Mouse (Mus musculus) kidney, adult 2 months (tissue): ENCODE data around the gene Rarb. TPM values are rescaled to one million over a fixed set of nuclear protein-coding genes. Genes with fewer than 3 reads are reported as not detected.
"Not testable (repeated sequence)": the region's sequence is repeated elsewhere in the genome, so short reads cannot be mapped to it uniquely, and the experiment has no call there.

ENCODE experiments used
- DNase-seq: peaks from one replicate; pipeline ENCODE4 v3.0.0; 2021
- H3K27ac ChIP-seq: fragments of 200-500 bp; 2 replicates; pipeline ENCODE4 v1.5.1; 2012; ENCODE audit warnings: low read depth, low read length, control low read depth, inconsistent platforms; ENCODE audit not compliant: insufficient read depth
- H3K27me3 ChIP-seq: fragments of 200-500 bp; replicated peaks from 2 replicates; pipeline ENCODE4 v1.6.1; 2012; ENCODE audit warnings: mild to moderate bottlenecking, moderate library complexity, low read length, inconsistent platforms; ENCODE audit not compliant: control insufficient read depth, insufficient read depth
- H3K36me3 ChIP-seq: fragments of 200-500 bp; 2 replicates; pipeline ENCODE4 v1.6.1; 2012; ENCODE audit warnings: mild to moderate bottlenecking, moderate library complexity, low read length, inconsistent platforms; ENCODE audit not compliant: control insufficient read depth, insufficient read depth
- H3K4me1 ChIP-seq: fragments of 200-500 bp; 2 replicates; pipeline ENCODE4 v1.6.1; 2011; ENCODE audit warnings: low read length; ENCODE audit not compliant: control insufficient read depth, insufficient read depth
- H3K4me3 ChIP-seq: fragments of 200-500 bp; 2 replicates; pipeline ENCODE4 v1.5.1; 2011; ENCODE audit warnings: mild to moderate bottlenecking, low read depth, low read length, control low read depth; ENCODE audit not compliant: insufficient read depth
- CTCF ChIP-seq: fragments of 200-500 bp; conservative IDR thresholded peaks from 2 replicates; pipeline ENCODE4 v1.5.1; 2011; ENCODE audit warnings: low read depth, mild to moderate bottlenecking, control low read depth, low read length, moderate library complexity, mixed read lengths; ENCODE audit not compliant: insufficient read depth, insufficient read length
- POLR2A ChIP-seq: fragments of 200-500 bp; IDR thresholded peaks from one replicate; pipeline ENCODE4 v1.6.1; 2011; ENCODE audit warnings: low read depth, low read length, control low read depth
- WGBS: fragments of 180-500 bp; shearing (Covaris S2); methylation state at CpG from one replicate; pipeline ENCODE4 v1.1.7; 2018; 5-methylcytosine and 5-hydroxymethylcytosine counted together
- polyA plus RNA-seq: library from polyadenylated mRNA; depleted of rRNA; stranded (reverse); fragments of >200 nt; gene quantifications from 2 replicates; pipeline ENCODE4 v1.2.3, GENCODE M21; 2012

Rarb gene
- polyA plus RNA-seq, 1 experiment = 7.5 TPM

GRCm38 (mm10) chr14:16790161-16790560 lies 28.8 kb downstream of the Rarb start:
- no peaks in the 10 kb centered on the region for H3K36me3 ChIP-seq
- no peak for DNase-seq
- WGBS = 81% methylated on average over 1 of the region's 1 CpGs
- H3K27ac ChIP-seq = no peak overlapping the region
- no peaks in the 10 kb centered on the region for H3K4me1 ChIP-seq
- TF ChIP-seq CTCF (no peak), POLR2A (no peak)
- H3K4me3 ChIP-seq = no peak overlapping the region
- no peaks in the 10 kb centered on the region for H3K27me3 ChIP-seq

GRCm38 (mm10) chr14:16781942-16782541 lies 36.9 kb downstream of the Rarb start:
- no peaks in the 10 kb centered on the region for H3K36me3 ChIP-seq
- TF ChIP-seq CTCF = no peak
- no peak for TF ChIP-seq POLR2A
- 85% methylated on average over 5 of the region's 5 CpGs for WGBS
- H3K27me3 ChIP-seq = no peaks in the 10 kb centered on the region
- H3K27ac ChIP-seq = no peak overlapping the region
- H3K4me3 ChIP-seq = no peak overlapping the region
- DNase-seq = no peak
- no peaks in the 10 kb centered on the region for H3K4me1 ChIP-seq

GRCm38 (mm10) chr14:16776723-16777381 lies 42.1 kb downstream of the Rarb start:
- no peak for TF ChIP-seq POLR2A
- H3K4me1 ChIP-seq = no peaks in the 10 kb centered on the region
- no peak for DNase-seq
- H3K27ac ChIP-seq = no peak overlapping the region
- 49% methylated on average over 2 of the region's 2 CpGs for WGBS
- no peaks in the 10 kb centered on the region for H3K27me3 ChIP-seq
- no peaks in the 10 kb centered on the region for H3K36me3 ChIP-seq
- no peak overlapping the region for H3K4me3 ChIP-seq

GRCm38 (mm10) chr14:16772927-16773326 lies 46.0 kb downstream of the Rarb start:
- TF ChIP-seq POLR2A (no peak), CTCF (no peak)
- no peak overlapping the region for H3K4me3 ChIP-seq
- DNase-seq = peak; percentile 60
- H3K36me3 ChIP-seq = no peaks in the 10 kb centered on the region
- H3K4me1 ChIP-seq = no peaks in the 10 kb centered on the region
- WGBS = 63% methylated on average over 3 of the region's 3 CpGs
- no peaks in the 10 kb centered on the region for H3K27me3 ChIP-seq
- no peak overlapping the region for H3K27ac ChIP-seq

GRCm38 (mm10) chr14:16765891-16766290 lies 53.1 kb downstream of the Rarb start:
- no peaks in the 10 kb centered on the region for H3K36me3 ChIP-seq
- H3K27ac ChIP-seq = no peak overlapping the region
- H3K27me3 ChIP-seq = no peaks in the 10 kb centered on the region
- WGBS = 63% methylated on average over 1 of the region's 1 CpGs
- DNase-seq = no peak
- no peak overlapping the region for H3K4me3 ChIP-seq
- TF ChIP-seq CTCF (no peak), POLR2A (no peak)
- H3K4me1 ChIP-seq = no peaks in the 10 kb centered on the region

GRCm38 (mm10) chr14:16762773-16763172 lies 56.2 kb downstream of the Rarb start:
- TF ChIP-seq POLR2A (no peak), CTCF (no peak)
- no peaks in the 10 kb centered on the region for H3K36me3 ChIP-seq
- no peaks in the 10 kb centered on the region for H3K27me3 ChIP-seq
- H3K4me3 ChIP-seq = no peak overlapping the region
- no peak for DNase-seq
- no peak overlapping the region for H3K27ac ChIP-seq
- no peaks in the 10 kb centered on the region for H3K4me1 ChIP-seq

GRCm38 (mm10) chr14:16758773-16759434 lies 60.1 kb downstream of the Rarb start:
- Histone ChIP-seq H3K27ac (no peak overlapping the region), H3K27me3 (no peaks in the 10 kb centered on the region), H3K4me3 (no peak overlapping the region), H3K36me3 (no peaks in the 10 kb centered on the region), H3K4me1 (no peaks in the 10 kb centered on the region)
- DNase-seq = no peak
- 53% methylated on average over 6 of the region's 6 CpGs for WGBS
- TF ChIP-seq POLR2A (no peak), CTCF (no peak)

GRCm38 (mm10) chr14:16755601-16756000 lies 63.4 kb downstream of the Rarb start:
- H3K27ac ChIP-seq, H3K4me3 ChIP-seq, H3K4me1 ChIP-seq, DNase-seq, H3K27me3 ChIP-seq, H3K36me3 ChIP-seq: not testable (repeated sequence)
- WGBS = 100% methylated on average over 1 of the region's 1 CpGs
